Mouse (Mus musculus) right cerebral cortex, postnatal 25 days (tissue): ENCODE measurements around the gene Tnip1.
A peak's percentile ranks its signal among the peaks of the same experiment; 100 is the strongest.

Source experiments
- DNase-seq: peaks from one replicate; pipeline ENCODE4 v3.0.0; 2022

The Tnip1 gene

DNA sequence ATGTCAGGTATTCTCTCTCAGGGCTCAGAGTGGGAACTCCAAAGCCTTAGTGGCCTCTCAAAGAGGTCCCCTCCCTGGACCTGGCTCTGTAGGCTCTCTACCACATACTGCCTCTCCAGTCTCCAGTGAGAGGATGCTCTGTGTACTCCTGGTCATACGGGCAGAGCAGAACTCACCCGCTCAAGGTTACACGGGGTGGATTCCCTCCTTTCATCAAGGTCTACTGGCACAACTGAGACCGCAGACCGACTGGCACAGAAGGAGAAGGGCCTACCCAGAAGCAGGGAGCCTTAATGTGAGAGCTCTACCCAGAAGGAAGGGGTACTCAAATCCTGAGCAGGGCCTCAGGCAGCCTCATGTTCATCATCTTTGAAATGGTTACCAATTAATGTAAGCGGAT, 30.2 kb downstream of the Tnip1 start:
- no peak for DNase-seq

DNA sequence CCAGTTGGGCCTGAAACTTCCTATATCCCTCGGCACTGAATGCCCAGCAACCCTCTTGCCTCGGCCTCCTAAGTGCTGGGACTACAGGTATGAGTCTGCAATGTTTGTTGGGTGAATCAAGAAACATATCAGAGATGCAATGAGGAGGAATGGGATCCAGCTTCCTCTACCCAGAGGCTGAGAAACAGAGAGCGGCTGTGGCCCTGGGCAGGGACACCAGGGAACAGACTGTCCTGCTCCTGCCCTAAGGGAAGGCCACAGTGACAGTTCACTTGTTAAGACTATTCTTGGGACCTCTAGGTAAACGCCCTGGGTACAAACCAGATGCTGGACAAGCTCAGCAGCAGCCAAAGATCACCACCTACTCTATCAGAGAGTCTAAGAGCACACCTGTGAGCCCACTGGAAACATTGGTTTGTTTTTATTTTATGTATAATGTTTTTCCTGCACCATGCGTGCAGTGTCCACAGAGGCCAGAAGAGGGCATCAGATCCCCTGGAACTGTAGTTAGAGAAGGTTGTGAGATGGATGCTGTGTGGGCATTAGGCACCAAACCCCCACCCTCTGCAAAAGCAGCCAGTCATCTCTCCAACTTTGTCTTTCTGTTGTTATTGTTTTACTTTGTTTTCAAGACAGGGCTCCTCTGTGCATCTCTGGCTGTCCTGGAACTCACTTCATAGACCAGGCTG, 31.2 kb downstream of the Tnip1 start:
- DNase-seq = peak; percentile 32

DNA sequence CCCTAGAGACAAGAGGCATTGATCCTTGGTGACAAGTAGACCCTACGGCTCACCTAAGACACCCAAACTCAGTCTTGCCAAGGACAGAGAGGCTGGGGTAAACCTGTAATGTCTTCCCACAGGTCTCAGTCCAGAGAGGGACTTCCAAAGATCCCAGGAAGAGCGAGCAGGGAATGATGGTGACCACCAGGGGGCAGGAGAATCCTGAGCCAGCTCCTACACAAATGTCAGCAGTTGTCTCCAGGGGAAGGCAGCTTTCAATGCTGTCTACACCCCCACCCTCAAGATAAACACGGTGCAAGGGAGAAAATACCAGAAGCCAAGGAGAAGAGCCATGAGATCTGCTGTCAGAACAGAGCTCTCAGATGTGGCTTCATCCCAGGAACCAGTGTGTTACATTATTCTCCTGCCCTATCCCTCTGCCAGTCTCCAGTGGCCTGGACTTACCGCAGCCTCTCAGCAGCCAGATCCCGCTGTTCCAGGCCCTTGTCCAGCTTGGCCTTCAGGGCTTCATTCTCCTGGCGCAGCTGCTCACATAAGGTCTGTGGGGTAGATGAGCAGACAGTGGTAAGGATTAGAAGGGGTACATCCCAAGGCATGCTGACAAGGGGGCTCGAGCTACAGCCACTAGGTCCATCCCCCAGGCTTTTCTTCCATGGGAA, 32.3 kb downstream of the Tnip1 start:
- peak; percentile 27 for DNase-seq

DNA sequence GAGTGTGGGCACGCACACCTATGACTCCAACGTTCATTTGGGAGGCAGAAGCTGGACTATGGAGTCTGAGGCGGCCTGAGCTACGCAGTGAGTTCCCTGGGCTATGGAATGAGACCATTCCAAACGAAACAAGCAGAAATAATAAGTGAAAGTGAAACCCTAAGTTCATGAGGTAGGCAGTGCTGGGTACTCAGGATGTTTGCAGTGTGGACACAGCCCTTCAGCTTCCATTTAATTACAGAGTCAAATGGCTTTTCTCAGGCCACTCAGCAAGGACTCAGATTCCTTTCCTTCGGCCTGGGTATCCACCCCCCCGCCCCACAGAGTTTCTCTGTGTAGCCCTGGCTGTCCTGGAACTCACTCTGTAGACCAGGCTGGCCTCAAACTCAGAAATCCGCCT, 33.0 kb downstream of the Tnip1 start:
- DNase-seq = no peak

DNA sequence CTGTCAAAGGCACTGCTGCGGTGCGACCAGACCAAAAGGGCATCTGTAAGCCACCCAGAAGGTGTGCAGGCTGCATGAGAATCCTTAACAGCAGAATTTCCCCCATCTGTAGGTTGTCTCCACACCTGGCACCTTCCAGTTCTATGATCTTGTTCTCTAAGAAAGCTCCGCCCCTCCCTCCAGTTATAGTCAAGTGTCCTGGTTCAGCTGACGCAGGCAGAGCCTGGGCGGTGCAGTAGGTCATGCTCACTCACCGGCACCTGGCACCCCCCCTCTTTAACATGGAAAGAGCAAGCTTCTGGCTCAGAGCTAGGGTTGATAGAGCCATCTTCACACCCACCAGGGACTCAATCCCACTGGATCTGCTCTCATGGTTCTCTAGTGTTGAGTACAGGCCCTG, 33.4 kb downstream of the Tnip1 start:
- DNase-seq = no peak

DNA sequence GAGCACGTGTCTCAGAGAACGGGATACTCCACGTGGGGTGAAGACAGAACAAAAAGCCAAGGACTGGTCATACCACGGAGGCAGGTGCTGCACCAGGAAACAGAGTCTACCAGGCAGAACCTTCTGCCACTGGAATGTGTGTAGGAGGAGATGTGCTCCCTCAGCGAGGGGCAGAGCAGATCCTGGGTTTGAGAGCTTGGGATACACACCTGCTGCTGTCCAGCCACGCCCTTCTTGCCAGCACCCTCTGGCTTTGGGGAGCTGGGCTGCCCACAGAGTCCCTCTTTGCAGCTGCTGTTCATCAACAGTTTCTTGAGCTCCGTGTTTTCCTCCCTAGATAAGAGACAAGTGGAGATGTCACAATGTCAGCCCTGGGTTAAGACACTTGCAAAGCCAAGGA, 33.8 kb downstream of the Tnip1 start:
- no peak for DNase-seq

DNA sequence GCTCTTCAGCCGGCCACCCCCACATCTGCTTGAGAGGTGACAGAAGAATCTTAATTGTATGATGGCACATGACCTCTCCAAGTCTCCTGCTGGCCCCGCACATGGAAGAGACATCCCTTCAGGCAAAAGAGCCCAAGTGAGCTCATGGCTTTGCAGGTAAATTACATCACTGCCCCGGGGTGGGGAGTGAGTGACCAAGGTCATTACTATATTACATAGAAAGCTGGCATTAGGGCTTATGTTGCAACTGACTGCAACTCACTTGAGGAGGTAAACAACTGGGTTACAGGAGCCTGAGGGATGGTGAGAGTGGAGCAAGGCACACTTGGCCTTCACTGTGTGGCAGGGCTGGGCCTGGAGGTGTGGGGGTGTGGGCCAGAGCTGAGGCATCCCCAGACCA, 34.5 kb downstream of the Tnip1 start:
- DNase-seq = no peak

DNA sequence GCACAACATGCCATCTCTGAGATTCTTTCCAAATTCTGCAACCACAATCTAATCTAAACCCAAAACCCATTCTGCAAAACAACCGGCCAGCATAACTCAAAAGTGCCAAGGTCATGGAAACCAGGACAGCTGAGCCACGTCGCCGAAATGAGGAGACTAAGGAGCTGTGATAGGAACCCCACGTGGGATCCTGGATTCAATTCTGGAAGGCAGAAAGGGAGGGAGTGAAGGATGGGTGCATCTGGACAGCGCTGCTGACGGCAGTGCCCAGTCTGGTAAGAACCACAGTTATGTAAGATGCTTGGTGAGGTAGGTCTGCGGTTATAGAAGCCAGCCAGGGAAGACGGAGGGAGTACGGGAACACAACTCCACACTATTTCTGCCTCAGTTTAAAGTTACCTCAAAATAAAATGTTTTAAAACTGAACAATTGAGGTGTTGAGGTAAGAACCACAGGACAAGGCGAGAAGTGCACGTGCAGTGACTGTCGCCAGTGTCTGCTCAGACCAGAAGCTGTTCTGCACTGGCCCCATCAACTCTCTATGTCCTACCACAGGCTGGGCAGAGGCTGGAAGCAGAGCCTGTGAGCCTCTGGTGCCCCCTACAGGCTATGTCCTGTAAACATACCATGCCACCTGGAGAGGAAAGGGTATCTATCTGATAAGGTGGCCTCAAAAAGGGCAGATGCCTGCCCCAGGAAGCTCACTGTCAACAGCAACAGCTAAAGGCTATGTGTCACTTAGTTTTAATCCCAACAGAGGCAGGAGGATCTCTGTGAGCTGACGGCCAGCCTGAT, 35.2 kb downstream of the Tnip1 start:
- peak; percentile 46 for DNase-seq

DNA sequence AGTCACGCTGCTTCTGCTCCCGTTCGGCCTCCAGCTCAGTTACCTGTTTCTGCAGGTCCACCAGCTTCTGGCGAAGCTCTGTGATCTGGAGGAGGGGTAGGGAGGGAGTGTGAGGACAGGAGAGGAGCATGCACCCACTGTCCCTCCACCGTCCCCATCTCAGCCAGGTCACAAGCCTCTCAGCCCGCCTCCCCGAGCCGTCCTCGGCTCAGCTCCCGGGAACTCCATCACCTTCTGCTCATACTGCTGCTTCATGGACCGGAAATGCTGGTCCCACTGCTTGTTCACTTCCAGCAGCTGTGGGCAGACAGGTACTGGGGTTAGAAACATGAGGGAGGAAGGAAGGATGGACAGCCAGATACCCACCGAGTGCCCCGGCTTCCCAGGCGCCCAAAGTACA, 38.6 kb downstream of the Tnip1 start:
- DNase-seq = no peak

DNA sequence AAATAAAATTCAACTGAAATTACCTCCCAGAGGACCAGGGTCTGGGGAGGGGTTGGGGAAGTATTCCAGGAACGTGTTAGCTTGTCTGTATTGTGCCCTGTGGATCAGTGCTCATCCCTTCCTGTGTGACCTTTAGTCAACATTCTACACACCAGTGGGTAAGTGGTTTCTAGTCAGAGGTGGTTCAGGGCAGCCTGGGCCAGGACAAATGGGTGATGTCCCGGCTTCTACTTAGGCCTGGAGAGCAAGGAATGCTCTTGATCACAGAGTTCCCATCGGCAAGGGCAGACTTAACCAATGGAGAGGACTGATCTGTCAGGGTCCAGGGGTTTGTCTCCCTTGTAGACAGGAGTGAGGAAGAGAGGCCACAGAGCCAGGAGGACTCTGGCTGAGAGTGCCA, 40.2 kb downstream of the Tnip1 start:
- no peak for DNase-seq

DNA sequence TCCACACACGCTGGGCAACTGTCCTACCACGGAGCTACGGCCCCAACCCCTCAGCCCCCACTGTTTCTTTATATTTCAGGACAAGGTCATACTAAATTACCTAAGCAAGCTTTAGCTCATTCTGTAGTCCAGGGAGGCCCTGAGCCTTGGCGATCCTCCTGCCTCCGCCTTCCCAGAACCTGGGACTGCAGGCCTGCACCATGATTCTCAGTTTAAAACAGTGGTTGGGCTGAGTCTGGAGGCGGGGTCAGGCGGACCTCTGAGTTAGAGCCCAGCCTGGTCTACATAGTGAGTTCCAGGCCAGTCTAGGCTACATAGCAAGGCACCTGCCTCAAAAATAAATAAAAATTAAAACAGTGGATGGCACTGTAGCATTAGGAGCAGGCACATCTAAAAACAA, 40.9 kb downstream of the Tnip1 start:
- DNase-seq = no peak

DNA sequence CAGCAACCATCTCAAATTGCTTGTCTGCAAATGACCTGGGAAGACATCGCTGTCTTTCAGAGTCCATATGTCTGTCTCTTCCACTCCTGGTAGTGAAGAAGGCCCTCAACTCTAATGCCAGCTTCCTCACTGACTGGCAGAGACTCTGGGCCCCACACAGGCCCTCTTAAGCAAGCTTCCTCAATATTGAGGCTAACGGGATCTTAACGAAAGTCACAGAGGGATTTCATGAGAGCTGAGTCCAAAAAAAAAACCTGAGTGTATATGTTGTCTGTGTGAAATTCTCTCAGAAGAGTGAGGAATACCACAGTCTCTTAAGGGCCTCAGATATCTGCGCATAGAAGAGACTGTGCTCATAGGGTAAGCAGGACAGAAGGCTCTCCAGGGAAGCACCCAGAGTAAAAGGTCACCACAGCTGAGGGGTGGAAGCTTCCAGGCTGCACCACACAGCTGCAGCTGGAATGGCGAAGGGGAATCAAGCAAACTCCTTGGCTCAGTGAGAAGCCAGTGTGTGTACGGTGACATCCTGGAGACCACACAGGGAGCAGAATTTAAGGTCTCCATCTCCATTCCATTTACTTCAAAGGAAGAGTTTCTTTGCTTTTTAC, 41.6 kb downstream of the Tnip1 start:
- no peak for DNase-seq

DNA sequence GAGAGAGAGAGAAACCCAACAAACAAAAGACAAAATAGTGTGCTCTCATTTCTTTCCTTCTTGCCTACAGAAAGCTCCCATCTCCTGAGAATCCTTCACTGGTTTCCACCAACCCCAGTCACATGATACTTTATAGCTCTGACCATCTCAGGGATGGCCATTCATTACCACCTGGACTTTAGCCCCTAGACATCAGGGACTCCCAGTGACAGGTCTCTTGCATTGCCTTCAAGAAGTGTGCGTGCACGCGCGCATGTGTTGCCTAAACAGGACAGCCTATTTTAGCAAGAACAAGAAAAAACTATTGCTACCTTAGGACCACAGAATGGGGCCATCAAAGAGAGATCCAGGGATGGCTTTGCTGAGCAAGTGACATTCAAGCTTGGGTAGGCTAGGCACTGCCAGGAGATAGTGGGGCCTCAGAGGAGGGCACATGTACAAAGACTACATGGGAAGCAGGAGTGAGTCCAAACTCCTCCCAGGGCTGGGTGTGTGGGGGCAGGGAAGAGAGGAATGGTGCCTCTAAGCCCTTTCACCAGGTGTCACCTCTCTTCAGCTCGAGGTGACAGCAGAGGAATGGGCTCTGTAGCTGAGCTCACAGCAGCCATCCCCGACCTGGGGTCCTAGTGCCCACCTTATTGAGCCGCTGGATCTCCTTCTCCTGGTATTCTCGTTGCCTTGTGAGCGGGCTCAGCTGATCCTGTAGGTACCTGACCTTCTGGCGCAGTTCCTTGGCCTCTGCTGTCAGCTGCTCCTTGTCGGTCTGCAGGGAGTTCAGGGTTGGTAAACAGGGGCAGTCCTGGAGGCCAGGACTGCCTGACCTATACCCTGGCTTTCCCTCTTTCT, 42.4 kb downstream of the Tnip1 start:
- no peak for DNase-seq

DNA sequence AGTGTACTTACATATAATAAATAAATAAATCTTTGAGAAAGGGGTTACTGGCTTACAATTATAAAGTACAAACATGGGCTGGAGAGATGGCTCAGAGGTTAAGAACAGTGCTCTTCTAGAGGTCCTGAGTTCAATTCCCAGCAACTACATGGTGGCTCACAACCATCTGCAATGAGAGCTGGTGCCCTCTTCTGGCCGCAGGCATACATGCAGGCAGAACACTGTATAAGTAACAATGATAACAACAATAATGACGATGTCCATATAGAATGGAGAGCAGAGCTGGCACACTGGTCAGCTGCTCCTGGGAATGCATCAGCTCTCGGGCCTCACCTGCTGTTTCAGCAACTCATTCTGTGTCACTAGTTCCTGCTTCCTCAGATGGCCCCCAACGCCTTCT, 44.4 kb downstream of the Tnip1 start:
- no peak for DNase-seq

DNA sequence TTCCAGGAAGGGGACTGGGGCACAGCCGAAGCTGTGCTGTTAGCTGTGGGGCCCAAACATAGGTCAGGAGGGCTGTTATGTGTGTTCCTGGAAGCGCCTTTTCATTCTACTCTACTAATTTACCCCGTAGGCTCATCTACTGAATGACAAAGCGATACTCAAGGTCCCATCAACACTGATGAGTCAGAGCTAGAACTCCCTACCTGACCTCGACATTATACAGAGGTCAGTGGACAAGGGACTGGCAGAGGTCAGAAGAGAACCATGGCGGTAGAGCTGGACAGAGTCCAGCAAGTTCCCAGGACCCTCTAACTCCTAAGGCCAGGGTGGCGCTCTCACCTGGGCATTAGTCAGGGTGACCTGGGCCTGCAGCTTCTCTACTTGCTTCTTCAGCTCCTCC, 45.3 kb downstream of the Tnip1 start:
- DNase-seq = no peak

DNA sequence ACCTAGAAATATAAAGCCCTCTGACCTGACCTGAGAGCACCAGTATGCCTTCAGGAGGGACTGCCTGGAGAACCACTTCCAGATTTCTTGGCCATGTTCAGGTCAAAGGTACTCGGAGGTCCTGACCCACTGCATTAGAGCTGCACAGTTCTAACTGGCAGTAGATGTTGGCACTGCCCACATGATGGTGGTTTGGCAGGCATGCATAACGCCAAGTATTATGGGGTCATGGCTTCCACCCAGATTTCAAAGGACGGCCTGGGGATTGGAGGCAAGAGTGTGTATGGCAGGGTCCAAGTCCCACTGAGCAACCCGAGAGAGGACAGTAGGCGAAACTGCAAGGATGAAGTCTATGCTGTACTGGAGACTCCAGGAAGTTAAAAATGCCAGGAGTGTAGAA, 48.9 kb downstream of the Tnip1 start:
- no peak for DNase-seq

DNA sequence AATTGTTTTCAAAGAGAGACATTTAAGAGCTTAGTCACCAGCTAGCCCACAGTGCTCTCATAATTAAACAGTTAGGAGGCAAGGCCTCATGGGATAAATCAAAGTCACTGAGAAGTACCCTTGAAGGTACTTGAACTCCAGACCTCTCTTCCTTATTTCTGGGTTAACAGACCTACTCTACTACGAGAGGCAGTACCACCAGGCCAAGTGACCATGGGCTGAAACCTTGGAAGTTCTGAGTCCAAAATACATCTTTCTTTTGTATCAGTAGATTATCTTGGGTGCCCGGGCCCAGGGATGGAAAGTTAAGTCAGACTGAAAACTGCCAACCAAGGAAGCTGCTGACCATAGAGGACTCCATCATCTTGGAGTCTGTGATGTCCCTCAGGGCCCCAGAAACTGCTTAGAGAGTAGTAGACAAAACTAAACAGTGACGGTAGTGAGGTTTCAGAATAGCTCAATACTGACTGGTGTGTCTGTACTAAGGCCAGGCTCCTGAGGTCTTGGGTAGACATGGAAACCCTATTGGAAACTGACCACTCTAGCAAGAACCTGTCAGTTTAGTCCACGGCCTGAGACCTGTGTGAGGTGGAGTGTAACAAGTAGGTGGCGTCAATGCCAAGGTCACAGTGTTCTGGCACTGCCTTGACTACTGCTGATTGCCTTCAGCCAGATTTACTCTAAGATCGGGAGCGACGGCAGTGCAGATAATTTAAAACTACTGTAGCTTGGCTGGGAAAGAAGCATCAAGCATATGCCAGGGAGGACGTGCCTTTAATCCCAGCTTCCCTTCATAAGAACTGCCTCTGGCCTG, 50.0 kb downstream of the Tnip1 start:
- DNase-seq = no peak

DNA sequence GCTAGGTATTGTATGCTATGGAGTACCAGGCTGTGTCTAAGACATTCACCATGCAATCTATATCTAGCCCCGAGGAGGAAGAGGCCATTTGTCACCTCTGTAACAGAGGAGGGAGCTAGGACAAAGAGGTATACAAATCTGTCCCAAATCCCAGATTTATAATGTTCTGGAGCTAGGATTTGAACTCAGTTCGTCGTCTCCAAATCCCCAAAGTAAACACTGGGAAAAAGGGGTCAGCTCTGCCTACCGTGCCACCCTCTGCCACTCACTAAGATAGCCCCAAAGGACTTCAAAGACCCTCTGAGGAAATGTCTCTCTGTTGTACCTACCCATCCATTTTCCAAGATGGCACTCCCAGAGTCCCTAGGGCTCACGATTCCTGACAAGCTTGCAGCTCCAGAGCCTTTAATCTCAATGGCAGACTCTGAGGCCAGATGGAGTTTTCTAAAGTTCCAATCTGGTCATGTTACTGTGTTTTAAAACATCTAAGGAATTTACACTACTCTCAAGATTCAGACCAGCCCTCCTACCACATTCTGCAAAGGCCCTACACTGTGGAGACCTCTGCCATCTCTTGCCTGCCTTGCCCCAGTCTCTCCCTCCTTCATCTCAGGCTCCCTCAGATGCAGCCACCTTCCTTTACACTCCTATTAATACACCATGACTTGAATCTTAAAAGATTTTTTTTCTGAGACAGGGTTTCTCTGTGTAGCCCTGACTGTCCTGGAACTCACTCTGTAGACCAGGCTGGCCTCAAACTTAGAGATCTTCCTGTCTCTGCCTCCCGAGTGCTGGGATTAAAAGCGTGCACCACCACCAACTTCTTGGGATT, 50.8 kb downstream of the Tnip1 start:
- no peak for DNase-seq

DNA sequence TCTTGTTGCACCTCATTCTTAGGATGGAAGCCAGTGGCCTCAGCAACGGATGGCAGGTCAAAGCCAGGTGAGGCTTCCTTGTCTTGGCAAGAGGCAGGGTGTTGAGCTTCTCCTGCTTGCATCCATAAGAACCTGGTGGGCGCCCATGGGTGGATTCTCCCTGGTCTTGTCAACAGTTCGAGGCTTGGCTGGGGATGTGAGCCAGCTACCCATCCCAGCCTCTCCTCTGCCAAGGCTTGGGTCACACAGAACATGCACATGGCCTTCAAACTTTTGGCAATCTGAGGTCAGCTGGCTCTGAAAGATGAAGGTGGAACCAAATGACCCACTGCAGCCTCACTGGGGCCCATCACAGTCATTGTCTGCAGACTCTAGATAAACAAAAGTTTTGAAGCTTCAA, 51.5 kb downstream of the Tnip1 start:
- DNase-seq = no peak

DNA sequence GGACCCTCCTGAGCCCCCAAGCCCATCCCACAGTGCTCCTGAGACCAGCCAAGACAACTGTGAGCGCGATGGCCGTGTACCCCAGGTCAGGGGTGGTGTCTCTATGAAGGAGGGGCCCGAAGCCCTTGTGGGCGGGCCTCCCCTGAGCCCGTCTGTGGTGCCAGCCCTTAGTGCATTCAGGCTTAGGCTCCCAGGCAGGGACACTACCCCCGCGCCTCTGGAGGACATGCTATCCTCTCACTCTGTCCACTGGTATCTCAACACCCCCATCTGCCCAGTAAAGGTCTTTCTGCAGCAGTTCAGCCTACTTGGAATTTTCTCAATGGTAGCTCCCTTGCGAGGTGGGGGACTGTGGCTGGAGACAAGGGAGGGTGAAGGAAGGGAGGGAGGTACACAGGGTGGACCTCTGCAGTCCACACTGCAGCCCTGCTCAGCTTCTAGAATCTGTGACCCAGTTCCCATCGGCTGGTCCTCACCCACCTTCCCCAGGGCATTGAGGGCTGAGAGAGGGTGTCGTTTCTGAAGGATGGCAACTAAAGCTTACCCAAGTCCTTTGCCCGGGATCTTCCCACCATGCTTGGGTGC, 52.5 kb downstream of the Tnip1 start:
- DNase-seq = no peak

DNA sequence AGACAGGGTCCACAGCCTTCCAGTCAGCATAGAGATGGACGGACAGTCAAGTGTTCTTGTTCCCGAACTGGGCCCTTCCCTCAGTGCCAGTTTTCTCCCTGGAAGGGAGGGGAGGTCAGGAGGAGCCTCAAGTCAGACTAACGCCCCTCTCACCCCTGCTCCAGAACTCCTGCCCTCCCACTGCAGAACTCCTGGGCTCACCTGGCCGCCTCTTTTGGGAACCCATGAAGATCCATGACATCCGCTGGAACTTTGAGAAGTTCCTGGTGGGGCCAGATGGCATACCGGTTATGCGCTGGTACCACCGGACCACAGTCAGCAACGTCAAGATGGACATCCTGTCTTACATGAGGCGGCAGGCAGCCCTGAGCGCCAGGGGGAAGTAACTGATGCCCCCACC, 53.4 kb downstream of the Tnip1 start:
- DNase-seq = no peak
